Mouse (Mus musculus): ENCODE results near the gene Lbhd1.

GRCm38 (mm10) chr19:8919684-8920072 is 36.1 kb downstream of the Lbhd1 start:
- TF ChIP-seq CTCF (IDR thresholded peaks at IDR 0.05; ENCODE audit: extremely low read depth, insufficient read length, insufficient replicate concordance, low read depth, low read length) (no peak), POLR2A (IDR thresholded peaks at IDR 0.05; ENCODE audit: low read depth, low read length) (no peak)

Data from small intestine, adult 2 months (tissue).